Mouse (Mus musculus): ENCODE data around the gene Alpl.

Gene Alpl

DNA sequence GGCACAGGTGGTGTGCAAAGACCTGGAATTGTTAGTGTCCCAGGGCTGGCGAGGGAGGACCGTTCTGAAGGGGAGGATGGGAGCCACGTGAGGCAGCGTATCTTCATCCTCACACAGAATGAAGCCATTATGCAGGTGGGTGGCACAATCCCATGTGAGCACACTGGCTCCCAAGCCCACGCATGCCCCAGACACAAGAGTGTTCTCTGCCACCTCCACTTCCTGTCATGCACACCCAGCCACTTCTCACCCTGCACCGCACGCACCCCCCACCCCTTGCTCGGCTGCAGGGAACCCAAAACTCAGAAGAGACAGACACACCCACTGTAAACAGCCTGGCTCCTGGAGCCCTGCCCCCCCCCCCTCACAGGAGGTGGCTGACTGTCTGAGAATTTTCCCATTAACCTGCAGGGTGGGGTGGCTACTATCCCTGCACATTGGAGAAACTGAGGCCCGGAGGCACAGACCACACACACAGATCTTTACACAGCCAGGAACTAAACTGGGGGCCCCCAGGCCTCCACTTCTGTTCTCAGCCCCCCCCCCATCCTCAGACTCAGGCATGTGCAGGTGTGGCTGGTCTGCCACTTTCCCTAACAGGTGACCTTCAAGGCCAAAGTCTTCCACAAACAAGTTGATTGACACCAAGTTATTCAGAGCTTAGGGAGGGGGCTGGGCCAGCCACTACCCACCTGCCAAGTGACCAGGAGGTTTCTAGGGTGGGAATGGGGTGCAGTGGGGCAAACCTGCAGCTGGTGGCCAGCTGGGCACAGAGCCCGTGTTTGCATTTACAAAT is 103.9 kb downstream of the Alpl start:
- in situ Hi-C loops (cut with MboI; ENCODE audit: low sequenced_read_pairs), result no loop called here

Data from CH12F3 (cell line).